Mouse (Mus musculus): ENCODE measurements around the gene Cdkl4. TPM values are rescaled to one million over a fixed set of nuclear protein-coding genes. Genes with fewer than 3 reads are reported as not detected.

Gene Cdkl4
- polyA plus RNA-seq, 1 experiment from 2014 or later, result 5.4 TPM

DNA sequence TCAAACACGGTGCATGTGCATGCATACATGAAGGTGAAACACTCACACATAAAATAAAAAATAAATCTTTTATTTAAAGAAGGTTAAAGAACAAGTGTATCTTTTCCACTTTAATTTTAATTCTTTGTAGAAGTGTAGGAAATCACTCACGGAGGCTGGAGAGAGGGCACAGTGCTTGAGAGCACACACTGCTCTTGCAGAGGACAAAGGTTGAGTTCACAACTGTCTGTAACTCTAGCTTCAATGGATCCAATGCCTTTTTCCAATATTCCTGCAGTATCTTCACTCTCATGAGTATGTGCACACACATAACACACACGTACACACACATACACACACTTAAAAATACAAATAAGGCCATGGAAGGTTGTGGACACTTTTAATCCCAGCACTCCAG is 67.2 kb downstream of the Cdkl4 start:
- no peak for ATAC-seq (ENCODE audit: low FRiP score)
- no peaks in the 10 kb centered on the region for H3K36me3 ChIP-seq
- H3K9me3 ChIP-seq (replicated peaks), result no peaks in the 10 kb centered on the region
- H3K4me3 ChIP-seq (replicated peaks), result no peak overlapping the region
- no peak overlapping the region for H3K9ac ChIP-seq (replicated peaks)
- no peaks in the 10 kb centered on the region for H3K4me1 ChIP-seq
- no peaks in the 10 kb centered on the region for H3K27me3 ChIP-seq (replicated peaks)
- no peak overlapping the region for H3K27ac ChIP-seq (replicated peaks)
- H3K4me2 ChIP-seq, result no peak overlapping the region
- 87% methylated on average over 3 of the region's 3 CpGs for WGBS

- Histone ChIP-seq H3K27me3 (replicated peaks) (no peaks in the 10 kb centered on the region), H3K4me1 (no peaks in the 10 kb centered on the region), H3K9ac (replicated peaks) (no peak overlapping the region), H3K4me3 (replicated peaks) (no peak overlapping the region), H3K27ac (replicated peaks) (no peak overlapping the region), H3K36me3 (no peaks in the 10 kb centered on the region), H3K4me2 (no peak overlapping the region), H3K9me3 (replicated peaks) (no peaks in the 10 kb centered on the region)
- 70% methylated on average over 4 of the region's 4 CpGs for WGBS
- ATAC-seq (ENCODE audit: low FRiP score), result no peak
Observed at GRCm38 (mm10) chr17:80509494-80510458, 67.8 kb downstream of the Cdkl4 start.

DNA sequence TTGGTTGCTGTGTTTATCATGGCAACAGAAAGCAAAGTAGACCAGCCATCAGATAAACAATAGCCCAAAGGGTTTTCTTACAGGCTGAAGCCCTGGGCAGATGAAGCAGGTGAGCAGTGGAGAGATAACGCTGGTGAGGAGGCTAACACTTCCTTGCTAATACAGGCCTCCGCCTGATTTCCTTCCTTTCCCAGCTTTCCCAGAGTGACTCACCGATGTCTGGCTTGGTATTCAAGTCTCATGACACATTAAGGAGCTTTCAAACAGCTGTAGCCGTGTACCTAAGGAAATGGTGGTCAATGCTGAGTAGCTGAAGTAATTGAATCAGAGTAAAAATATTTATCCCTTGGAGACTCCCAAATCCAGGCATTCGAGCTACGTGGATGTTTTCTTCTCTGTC is 71.8 kb downstream of the Cdkl4 start:
- H3K36me3 ChIP-seq, result no peaks in the 10 kb centered on the region
- H3K4me2 ChIP-seq, result no peak overlapping the region
- H3K9me3 ChIP-seq (replicated peaks), result no peaks in the 10 kb centered on the region
- H3K4me3 ChIP-seq (replicated peaks), result no peak overlapping the region
- no peak for ATAC-seq (ENCODE audit: low FRiP score)
- H3K27ac ChIP-seq (replicated peaks), result no peak overlapping the region
- no peak overlapping the region for H3K9ac ChIP-seq (replicated peaks)
- 86% methylated on average over 6 of the region's 6 CpGs for WGBS
- no peaks in the 10 kb centered on the region for H3K27me3 ChIP-seq (replicated peaks)
- no peaks in the 10 kb centered on the region for H3K4me1 ChIP-seq

GRCm38 (mm10) chr17:80505342-80505741 is 72.3 kb downstream of the Cdkl4 start:
- 95% methylated on average over 4 of the region's 4 CpGs for WGBS
- ATAC-seq (ENCODE audit: low FRiP score), result no peak
- Histone ChIP-seq H3K4me1 (no peaks in the 10 kb centered on the region), H3K4me2 (no peak overlapping the region), H3K4me3 (replicated peaks) (no peak overlapping the region), H3K9me3 (replicated peaks) (no peaks in the 10 kb centered on the region), H3K9ac (replicated peaks) (no peak overlapping the region), H3K36me3 (no peaks in the 10 kb centered on the region), H3K27me3 (replicated peaks) (no peaks in the 10 kb centered on the region), H3K27ac (replicated peaks) (no peak overlapping the region)

DNA sequence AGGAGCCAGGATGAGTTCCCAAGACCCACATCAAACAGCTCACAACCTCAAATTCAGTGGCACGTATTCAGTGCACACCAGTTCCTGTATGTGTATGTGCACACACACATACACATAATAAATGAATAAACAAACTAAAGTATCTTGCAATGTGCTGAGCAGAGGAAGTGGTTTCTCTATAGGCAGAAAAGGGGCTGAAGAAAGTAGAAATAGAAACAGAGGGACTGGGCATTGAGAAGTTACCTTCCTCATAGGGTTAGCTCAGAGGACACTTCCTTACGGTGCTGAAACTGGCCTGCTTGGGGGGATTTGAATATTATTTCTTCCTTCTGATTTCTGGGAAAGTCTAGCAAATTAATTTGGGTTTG is 75.8 kb downstream of the Cdkl4 start:
- no peaks in the 10 kb centered on the region for H3K27me3 ChIP-seq (replicated peaks)
- no peaks in the 10 kb centered on the region for H3K36me3 ChIP-seq
- 81% methylated on average over 2 of the region's 2 CpGs for WGBS
- no peak overlapping the region for H3K27ac ChIP-seq (replicated peaks)
- no peak overlapping the region for H3K4me2 ChIP-seq
- H3K9ac ChIP-seq (replicated peaks), result no peak overlapping the region
- no peak for ATAC-seq (ENCODE audit: low FRiP score)
- H3K4me3 ChIP-seq (replicated peaks), result no peak overlapping the region
- no peaks in the 10 kb centered on the region for H3K4me1 ChIP-seq
- no peaks in the 10 kb centered on the region for H3K9me3 ChIP-seq (replicated peaks)

- H3K4me3 ChIP-seq (replicated peaks), result no peak overlapping the region
- 87% methylated on average over 5 of the region's 5 CpGs for WGBS
- no peaks in the 10 kb centered on the region for H3K27me3 ChIP-seq (replicated peaks)
- ATAC-seq (ENCODE audit: low FRiP score), result no peak
- no peak overlapping the region for H3K27ac ChIP-seq (replicated peaks)
- no peak overlapping the region for H3K4me2 ChIP-seq
- H3K4me1 ChIP-seq, result no peaks in the 10 kb centered on the region
- no peaks in the 10 kb centered on the region for H3K9me3 ChIP-seq (replicated peaks)
- H3K9ac ChIP-seq (replicated peaks), result no peak overlapping the region
- H3K36me3 ChIP-seq, result no peaks in the 10 kb centered on the region
Observed at GRCm38 (mm10) chr17:80501037-80501804, 76.4 kb downstream of the Cdkl4 start.

DNA sequence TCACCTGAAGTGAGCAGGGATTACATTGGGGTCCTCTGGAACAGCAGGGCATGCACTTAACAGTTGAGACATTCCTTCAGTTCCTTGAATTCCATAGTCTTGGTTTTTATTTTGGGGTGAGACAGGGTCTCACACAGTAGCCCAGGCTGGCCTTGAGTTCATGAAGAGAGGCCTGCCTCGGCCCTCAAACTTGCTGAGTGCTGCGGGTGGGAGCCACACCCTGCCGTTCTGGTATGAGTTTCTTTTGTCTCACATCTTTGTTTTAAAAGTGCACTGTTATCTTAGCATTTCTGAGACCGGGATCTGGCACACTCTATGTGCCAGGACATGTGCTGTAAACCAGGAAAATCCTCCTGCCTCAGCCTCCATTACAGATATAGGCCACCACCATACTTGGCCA is 77.6 kb downstream of the Cdkl4 start:
- Histone ChIP-seq H3K27me3 (replicated peaks) (no peaks in the 10 kb centered on the region), H3K4me3 (replicated peaks) (no peak overlapping the region), H3K4me2 (no peak overlapping the region), H3K4me1 (no peaks in the 10 kb centered on the region), H3K9ac (replicated peaks) (no peak overlapping the region), H3K27ac (replicated peaks) (no peak overlapping the region), H3K9me3 (replicated peaks) (no peaks in the 10 kb centered on the region), H3K36me3 (no peaks in the 10 kb centered on the region)
- 85% methylated on average over 4 of the region's 4 CpGs for WGBS
- ATAC-seq (ENCODE audit: low FRiP score), result no peak

- Histone ChIP-seq H3K9ac (replicated peaks) (no peak overlapping the region), H3K27ac (replicated peaks) (no peak overlapping the region), H3K4me1 (no peaks in the 10 kb centered on the region), H3K27me3 (replicated peaks) (no peaks in the 10 kb centered on the region), H3K4me2 (no peak overlapping the region), H3K36me3 (no peaks in the 10 kb centered on the region), H3K9me3 (replicated peaks) (no peaks in the 10 kb centered on the region), H3K4me3 (replicated peaks) (no peak overlapping the region)
- no peak for ATAC-seq (ENCODE audit: low FRiP score)
- WGBS, result 67% methylated on average over 11 of the region's 11 CpGs
Observed at GRCm38 (mm10) chr17:80498600-80499268, 78.9 kb downstream of the Cdkl4 start.

GRCm38 (mm10) chr17:80497183-80497601 is 80.4 kb downstream of the Cdkl4 start:
- 50% methylated on average over 9 of the region's 9 CpGs for WGBS
- Histone ChIP-seq H3K9ac (replicated peaks) (no peak overlapping the region), H3K4me2 (no peak overlapping the region), H3K27me3 (replicated peaks) (no peaks in the 10 kb centered on the region), H3K4me3 (replicated peaks) (no peak overlapping the region), H3K36me3 (no peaks in the 10 kb centered on the region), H3K4me1 (no peaks in the 10 kb centered on the region), H3K27ac (replicated peaks) (no peak overlapping the region), H3K9me3 (replicated peaks) (no peaks in the 10 kb centered on the region)
- ATAC-seq (ENCODE audit: low FRiP score), result no peak

GRCm38 (mm10) chr17:80496607-80497170 is 80.9 kb downstream of the Cdkl4 start:
- H3K4me2 ChIP-seq, result no peak overlapping the region
- H3K27me3 ChIP-seq (replicated peaks), result no peaks in the 10 kb centered on the region
- H3K9me3 ChIP-seq (replicated peaks), result no peaks in the 10 kb centered on the region
- WGBS, result 91% methylated on average over 8 of the region's 8 CpGs
- no peak overlapping the region for H3K4me3 ChIP-seq (replicated peaks)
- no peaks in the 10 kb centered on the region for H3K36me3 ChIP-seq
- H3K9ac ChIP-seq (replicated peaks), result no peak overlapping the region
- no peaks in the 10 kb centered on the region for H3K4me1 ChIP-seq
- no peak for ATAC-seq (ENCODE audit: low FRiP score)
- H3K27ac ChIP-seq (replicated peaks), result no peak overlapping the region

GRCm38 (mm10) chr17:80496185-80496584 is 81.4 kb downstream of the Cdkl4 start:
- H3K36me3 ChIP-seq, result no peaks in the 10 kb centered on the region
- no peak overlapping the region for H3K4me3 ChIP-seq (replicated peaks)
- WGBS, result 89% methylated on average over 6 of the region's 6 CpGs
- no peak overlapping the region for H3K27ac ChIP-seq (replicated peaks)
- H3K9ac ChIP-seq (replicated peaks), result no peak overlapping the region
- no peaks in the 10 kb centered on the region for H3K9me3 ChIP-seq (replicated peaks)
- no peak for ATAC-seq (ENCODE audit: low FRiP score)
- H3K4me1 ChIP-seq, result no peaks in the 10 kb centered on the region
- H3K4me2 ChIP-seq, result no peak overlapping the region
- no peaks in the 10 kb centered on the region for H3K27me3 ChIP-seq (replicated peaks)
